ENCODE assay signal across 8 mouse cellular contexts in genomic region chr1:38767812-38768211, GRCm38 (mm10).
DNase-seq lines count a peak whose midpoint lies in the region; ATAC-seq and TF ChIP-seq lines count a peak whose summit lies in the region.

No protein-coding gene starts in this region.

- DNase-seq in ES-E14 (ENCODE audit: low read depth, low spot score), result peak; percentile 63
- peak; percentile 96 for DNase-seq in brain, embryonic 14.5 days (ENCODE audit: low read depth)
- DNase-seq in forebrain, embryonic 14.5 days (ENCODE audit: low spot score), result peak; percentile 89
- peak; percentile 75 to 88 for DNase-seq in heart, postnatal 10 days
- peak; percentile 84 to 90 for DNase-seq in layer of hippocampus, postnatal 10 days (ENCODE audit: low spot score in 2 of 2)
- DNase-seq in lung, postnatal 14 days, result peak; percentile 89
- peak; percentile 56 for DNase-seq in retina, postnatal 7 days (ENCODE audit: low read depth, low spot score)
- peak; percentile 42 to 47 for DNase-seq in urinary bladder, adult 18-20 months (ENCODE audit: low spot score in 2 of 2)

- no peak overlapping the region for H3K9ac ChIP-seq in ES-E14 (ENCODE audit: insufficient read depth, low read depth, low read length, poor library complexity, severe bottlenecking)
- no peak overlapping the region for H3K9ac ChIP-seq in forebrain, embryonic 14.5 days (ENCODE audit: low read length)

- H3K4me1 ChIP-seq in ES-E14 (ENCODE audit: control insufficient read depth in 2 of 2, insufficient read depth in 2 of 2, low read length in 2 of 2, poor library complexity in 1 of 2), result no peaks in the 10 kb centered on the region
- H3K4me1 ChIP-seq in forebrain, embryonic 14.5 days (ENCODE audit: control insufficient read depth, insufficient read depth, low read length), result peaks cover 8% of the 10 kb centered on the region

- H3K36me3 ChIP-seq in ES-E14 (ENCODE audit: control insufficient read depth, insufficient read depth, low read length, poor library complexity, severe bottlenecking), result no peaks in the 10 kb centered on the region
- H3K36me3 ChIP-seq in forebrain, embryonic 14.5 days (ENCODE audit: control insufficient read depth, insufficient read depth, low read length), result no peaks in the 10 kb centered on the region

- H3K4me2 ChIP-seq in forebrain, embryonic 14.5 days (ENCODE audit: low read length), result no peak overlapping the region

- intact Hi-C loops in heart, postnatal 10 days (cut with DNase I), result loop anchor here (1.0 to 5.0 kb wide), 4 partner anchors 46 to 581 kb away; no protein-coding TSS in a partner anchor

- no peak overlapping the region for H3K27ac ChIP-seq in ES-E14 (ENCODE audit: insufficient read depth, low read depth, low read length, poor library complexity, severe bottlenecking)
- no peak overlapping the region for H3K27ac ChIP-seq in forebrain, embryonic 14.5 days (ENCODE audit: low read depth, low read length)

- H3K4me3 ChIP-seq in ES-E14 (ENCODE audit: insufficient read depth in 1 of 2, low read depth in 1 of 2, low read length in 2 of 2, poor library complexity in 1 of 2, severe bottlenecking in 1 of 2), result no peak overlapping the region
- no peak overlapping the region for H3K4me3 ChIP-seq in forebrain, embryonic 14.5 days (ENCODE audit: low read depth, low read length)

- peak; percentile 90 for TF ChIP-seq CTCF in brain, embryonic 14.5 days (IDR thresholded peaks at IDR 0.05; ENCODE audit: borderline replicate concordance, extremely low read depth, insufficient read depth, insufficient read length)

- no peaks in the 10 kb centered on the region for H3K9me3 ChIP-seq in ES-E14 (ENCODE audit: control insufficient read depth, insufficient read depth, low read depth, low read length)
- no peaks in the 10 kb centered on the region for H3K9me3 ChIP-seq in forebrain, embryonic 14.5 days (replicated peaks; ENCODE audit: control insufficient read depth, low read length)

- in situ Hi-C loops in ES-E14 (cut with MboI; ENCODE audit: low sequenced_read_pairs in 2 of 2, unreplicated experiment in 2 of 2), result no loop called here

- H3K27me3 ChIP-seq in forebrain, embryonic 14.5 days (replicated peaks; ENCODE audit: control insufficient read depth, insufficient read depth, low read length), result no peaks in the 10 kb centered on the region

- WGBS in forebrain, embryonic 14.5 days, result 7% methylated on average over 11 of the region's 11 CpGs

- peak; percentile 84 for ATAC-seq in forebrain, embryonic 14.5 days

- no peak for TF ChIP-seq POLR2A in brain, embryonic 14.5 days (IDR thresholded peaks at IDR 0.05; ENCODE audit: borderline replicate concordance, extremely low read depth, insufficient read depth, insufficient read length, poor library complexity, severe bottlenecking)

TF ChIP-seq in ES-E14, 5 proteins besides CTCF, POLR2A, EP300 and RAD21:
- TF ChIP-seq HCFC1 (IDR thresholded peaks at IDR 0.05; ENCODE audit: borderline replicate concordance, insufficient read depth, low read length) (no peak), MAFK (IDR thresholded peaks at IDR 0.05; ENCODE audit: insufficient read depth, low read depth, low read length) (no peak), ZC3H11A (IDR thresholded peaks at IDR 0.05; ENCODE audit: borderline replicate concordance, low read depth, low read length) (peak; percentile 43; the same call in 1 of the 2 replicates)

Comparison
In these comparisons a context has a peak if more than half of its experiments do, and no peak if none do; other contexts are left out.
1. DNase-seq: peak in every context shown above with its lines; median percentile 96 in brain, embryonic 14.5 days; 89 in forebrain, embryonic 14.5 days; 89 in lung, postnatal 14 days; 87 in layer of hippocampus, postnatal 10 days; 82 in heart, postnatal 10 days; 63 in ES-E14; 56 in retina, postnatal 7 days; 44 in urinary bladder, adult 18-20 months.